Mouse (Mus musculus): ENCODE data around the gene Dnajb2.
A peak's percentile ranks its signal among the peaks of the same experiment; 100 is the strongest.

Gene Dnajb2

DNA sequence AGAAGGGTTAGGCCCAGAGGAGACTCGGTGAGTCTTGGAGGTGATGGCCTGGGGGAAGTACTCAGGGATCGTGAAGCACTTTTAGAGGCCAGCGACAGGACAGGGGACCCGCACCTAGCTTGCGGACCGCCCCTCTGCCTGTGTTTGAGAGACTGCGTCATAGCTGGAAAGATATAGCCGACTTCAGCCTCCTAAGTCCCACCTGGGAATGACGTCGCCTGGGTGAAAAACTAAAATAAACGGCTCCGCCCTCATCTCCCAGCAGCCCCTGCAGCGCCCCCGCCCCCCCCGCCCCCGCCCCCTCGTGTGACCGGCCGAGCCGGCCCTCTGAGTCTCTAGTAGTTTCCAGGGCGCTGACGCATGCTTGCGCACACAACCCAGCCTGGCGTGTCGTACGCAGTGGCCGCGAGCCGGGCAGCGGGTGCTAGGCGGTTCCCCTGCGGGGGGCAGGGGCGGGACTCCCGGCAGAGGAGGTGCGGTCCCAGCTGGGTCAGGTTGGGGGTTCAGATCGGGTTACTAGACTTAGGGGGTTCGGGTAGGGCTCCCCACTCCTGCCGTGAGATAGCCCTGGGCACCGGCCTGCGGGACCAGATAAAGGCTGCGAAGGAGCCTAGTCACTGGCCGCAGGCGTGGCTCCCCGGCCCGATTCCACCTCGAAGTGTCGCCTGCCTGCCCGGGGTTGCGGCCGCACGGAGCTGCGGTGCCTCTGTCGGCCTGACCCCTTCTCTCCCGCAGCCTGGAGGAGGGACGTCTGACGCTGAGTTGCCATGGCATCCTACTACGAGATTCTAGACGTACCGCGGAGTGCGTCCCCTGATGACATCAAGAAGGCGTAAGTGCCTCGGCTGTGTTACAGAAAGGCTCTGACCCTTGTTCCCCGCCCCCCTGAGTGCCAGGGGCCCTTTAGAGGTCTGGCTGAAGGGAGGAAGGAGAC, at the start of gene Dnajb2:
TSS of gene Dnajb2 (plus strand) at position 290 of the 934 bp plus-strand sequence.
- DNase-seq (ENCODE audit: low read depth, low spot score): peak; percentile 96

DNA sequence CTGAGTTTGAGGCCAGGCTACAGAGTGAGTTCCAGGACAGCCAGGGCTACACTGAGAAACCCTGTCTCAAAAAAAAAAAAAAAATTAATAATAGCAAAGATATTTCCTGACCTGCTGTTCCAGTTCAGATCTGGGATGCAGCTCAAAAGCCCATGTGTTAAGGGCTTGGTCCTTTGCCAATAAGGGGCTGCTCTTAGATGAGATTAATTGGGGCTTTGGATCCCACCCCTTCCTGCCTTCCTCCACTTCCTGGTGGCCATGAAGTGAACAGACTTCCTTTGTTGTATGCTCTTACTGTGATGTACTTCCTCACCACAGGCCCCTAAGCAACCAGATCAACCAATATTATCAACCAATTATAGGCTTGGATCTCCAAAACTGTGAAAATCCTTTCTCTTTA, 49.1 kb upstream of the Dnajb2 start:
- DNase-seq (ENCODE audit: low read depth, low spot score): no peak

DNA sequence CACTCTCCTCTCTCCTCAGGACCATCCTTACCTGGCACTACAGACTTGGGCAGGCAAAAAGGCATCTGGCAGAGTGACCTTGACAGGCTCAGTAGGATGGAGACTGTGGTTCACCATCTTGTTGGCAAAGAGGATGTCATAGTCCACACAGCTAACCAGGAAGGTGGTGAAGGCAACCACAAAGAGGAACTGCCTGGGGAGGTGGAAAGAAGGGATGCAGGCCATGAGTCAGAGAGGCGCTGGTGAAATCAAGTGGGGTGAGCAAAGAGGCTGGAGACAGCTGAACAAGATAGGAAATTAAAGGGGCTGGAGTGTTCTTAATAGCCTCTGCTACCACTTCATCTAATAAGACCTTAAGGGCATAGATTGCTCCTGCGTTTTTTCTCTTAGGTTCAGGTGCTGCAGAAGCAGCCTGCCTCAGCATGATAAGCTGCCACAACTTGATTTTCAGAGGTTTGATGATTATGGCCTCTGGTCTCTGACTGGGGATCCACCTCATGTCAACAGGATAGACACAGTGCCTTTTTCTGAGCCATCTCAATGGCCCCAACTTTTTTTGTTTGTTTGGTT, 48.2 kb upstream of the Dnajb2 start:
- DNase-seq (ENCODE audit: low read depth, low spot score): no peak

DNA sequence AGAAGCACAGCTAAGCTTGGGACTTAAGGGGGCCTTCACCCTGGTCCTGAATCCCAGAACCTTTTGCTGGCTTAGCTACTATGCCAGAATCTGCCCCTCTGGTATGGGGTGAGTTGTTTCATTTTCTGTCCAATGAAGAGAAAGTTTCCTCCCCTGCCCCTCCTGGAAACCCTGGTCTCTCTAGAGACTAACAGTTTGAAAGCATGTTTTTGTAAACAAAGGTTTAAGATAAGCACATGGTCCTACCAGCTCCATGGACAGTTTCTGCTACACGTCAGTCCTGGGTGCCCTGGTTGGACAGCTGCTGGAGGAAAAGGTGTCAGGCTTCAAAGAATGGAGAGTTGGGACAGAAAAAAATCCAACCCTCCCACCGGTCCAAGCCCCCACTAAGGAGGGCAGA, 45.6 kb upstream of the Dnajb2 start:
- DNase-seq (ENCODE audit: low read depth, low spot score): no peak

DNA sequence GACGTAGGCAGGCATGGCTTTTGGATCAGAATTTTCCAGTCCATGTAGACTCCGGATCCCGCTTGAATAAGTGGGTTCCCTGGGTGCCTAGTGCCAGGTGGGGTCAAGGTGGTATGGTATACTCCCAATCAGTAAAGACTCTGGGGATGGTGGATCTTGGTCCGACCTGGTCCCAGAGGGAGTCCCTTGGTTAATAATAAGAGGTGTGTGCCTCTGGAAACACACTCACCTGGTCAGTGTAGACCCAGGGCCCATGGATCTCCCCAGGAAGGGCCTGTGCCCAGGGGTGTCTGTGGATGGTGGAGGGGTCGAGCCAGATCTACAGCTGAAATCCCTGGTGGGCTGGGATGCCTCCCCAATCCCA, 45.0 kb upstream of the Dnajb2 start:
- DNase-seq (ENCODE audit: low read depth, low spot score): no peak

DNA sequence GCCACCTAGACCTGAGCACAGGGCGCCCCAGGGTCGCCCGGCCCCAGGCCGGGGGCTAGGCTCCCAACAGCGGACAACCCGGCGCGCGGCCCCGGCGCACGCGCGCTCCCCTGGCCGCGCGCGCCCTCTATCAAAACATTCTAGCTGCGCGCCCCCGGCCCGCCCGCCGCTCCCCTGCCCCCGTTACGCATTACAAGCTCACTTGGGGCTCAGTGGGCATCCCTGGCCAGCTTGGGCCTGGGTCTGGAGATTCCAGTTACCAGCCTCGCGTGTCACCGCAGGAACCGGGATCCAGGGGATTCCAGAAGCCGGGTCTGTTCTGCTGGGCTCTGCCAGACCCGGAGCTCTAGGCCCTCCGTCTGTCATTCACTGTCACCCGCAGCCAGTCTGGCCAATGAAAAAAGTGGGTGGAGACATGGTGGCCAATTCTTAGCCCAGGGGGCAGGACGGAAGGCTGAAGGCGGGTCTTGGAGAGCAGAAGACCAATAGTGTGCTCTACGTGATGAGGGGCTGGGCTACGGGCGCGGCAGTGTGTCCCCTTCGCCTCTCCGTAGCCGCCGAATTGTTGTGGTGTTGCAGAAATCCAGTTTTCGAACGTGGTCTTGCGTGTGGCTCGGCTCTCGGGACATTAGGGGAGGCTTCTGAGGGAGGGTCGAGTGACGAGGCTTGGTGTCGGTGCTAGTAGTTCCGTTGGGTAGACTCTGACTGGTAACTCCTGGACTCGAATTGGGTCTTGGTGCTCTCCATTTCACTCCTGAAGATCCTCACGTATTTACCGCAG, 44.4 kb upstream of the Dnajb2 start, which contains the start of the genes Ankzf1 and Atg9a:
TSS of gene Ankzf1 (plus strand) at position 530 of the 781 bp plus-strand sequence.
TSS of gene Atg9a (minus strand) at position 575 of the 781 bp plus-strand sequence.
- peak; percentile 100 for DNase-seq (ENCODE audit: low read depth, low spot score)

DNA sequence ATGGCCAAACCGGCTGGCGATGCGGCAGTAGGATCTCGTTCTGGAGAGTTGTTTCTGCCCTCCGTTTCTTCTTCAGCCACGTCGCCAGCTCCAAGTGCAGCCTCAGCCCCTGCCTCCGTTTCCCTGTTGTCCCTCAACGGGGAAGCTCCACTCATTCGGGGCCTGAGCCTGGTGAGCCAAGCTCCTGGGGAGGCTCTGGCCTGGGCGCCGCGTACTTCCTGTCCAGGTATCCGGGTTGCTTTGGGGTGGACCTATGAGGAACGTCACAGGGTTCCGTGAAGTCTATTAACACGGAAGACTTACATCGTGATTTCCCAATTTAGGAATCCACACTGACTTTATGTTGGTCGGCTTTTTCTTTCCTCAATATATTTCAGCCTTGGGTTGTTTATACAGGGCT, 43.8 kb upstream of the Dnajb2 start:
- DNase-seq (ENCODE audit: low read depth, low spot score): peak; percentile 80

DNA sequence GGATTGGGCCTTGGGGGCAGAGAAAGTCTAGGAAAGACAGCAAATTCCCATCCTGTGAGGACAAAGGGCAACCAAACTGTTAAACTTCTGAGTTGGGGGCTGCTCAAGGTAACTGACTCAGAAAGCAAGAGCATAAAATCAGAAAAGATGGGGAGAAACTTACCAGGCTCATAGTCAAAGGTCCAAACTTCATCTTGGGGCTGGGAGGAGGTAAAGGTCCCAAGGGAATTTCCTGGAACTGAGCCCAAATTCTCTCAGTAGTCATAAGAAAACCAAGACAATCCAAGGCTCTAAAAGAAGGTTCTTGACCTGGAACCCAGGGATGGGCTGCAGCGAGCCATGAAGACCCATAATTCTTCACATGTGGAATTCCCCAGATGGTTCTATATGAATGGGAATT, 35.0 kb upstream of the Dnajb2 start:
- DNase-seq (ENCODE audit: low read depth, low spot score): no peak

DNA sequence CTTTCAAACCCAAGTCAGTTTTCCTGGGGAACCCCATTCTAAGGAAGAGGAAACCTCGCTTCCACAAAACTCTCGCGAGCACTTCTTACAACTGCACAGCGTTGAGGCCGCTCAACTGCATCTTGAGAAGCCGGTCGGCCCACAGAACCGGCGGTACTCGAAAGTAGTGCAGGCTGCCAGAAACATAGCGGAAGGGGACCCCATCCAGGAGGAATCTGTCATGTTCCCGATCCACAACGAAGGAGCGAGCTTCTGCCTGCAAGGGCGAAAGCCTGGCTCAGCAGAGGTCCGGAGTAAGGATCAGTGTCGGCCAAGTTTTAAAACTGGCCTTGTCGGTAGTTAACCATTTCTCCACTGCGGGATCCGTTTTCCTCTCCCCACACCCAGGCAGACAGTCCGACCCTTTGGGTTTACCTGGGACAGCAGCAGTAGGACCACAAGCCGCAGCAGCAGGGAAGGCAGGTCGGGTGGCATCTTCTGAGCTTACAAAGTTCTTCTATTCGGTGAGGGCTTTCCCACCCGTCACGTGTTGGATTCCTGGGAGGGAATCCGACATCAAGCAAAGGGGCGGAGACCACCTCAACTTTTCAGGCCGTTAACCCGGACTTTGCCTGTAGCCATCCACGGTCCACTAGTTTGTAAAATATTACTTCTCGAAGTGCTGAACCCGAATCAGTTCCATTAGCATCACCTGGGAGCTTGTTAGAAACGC, 27.1 kb upstream of the Dnajb2 start:
- no peak for DNase-seq (ENCODE audit: low read depth, low spot score)

DNA sequence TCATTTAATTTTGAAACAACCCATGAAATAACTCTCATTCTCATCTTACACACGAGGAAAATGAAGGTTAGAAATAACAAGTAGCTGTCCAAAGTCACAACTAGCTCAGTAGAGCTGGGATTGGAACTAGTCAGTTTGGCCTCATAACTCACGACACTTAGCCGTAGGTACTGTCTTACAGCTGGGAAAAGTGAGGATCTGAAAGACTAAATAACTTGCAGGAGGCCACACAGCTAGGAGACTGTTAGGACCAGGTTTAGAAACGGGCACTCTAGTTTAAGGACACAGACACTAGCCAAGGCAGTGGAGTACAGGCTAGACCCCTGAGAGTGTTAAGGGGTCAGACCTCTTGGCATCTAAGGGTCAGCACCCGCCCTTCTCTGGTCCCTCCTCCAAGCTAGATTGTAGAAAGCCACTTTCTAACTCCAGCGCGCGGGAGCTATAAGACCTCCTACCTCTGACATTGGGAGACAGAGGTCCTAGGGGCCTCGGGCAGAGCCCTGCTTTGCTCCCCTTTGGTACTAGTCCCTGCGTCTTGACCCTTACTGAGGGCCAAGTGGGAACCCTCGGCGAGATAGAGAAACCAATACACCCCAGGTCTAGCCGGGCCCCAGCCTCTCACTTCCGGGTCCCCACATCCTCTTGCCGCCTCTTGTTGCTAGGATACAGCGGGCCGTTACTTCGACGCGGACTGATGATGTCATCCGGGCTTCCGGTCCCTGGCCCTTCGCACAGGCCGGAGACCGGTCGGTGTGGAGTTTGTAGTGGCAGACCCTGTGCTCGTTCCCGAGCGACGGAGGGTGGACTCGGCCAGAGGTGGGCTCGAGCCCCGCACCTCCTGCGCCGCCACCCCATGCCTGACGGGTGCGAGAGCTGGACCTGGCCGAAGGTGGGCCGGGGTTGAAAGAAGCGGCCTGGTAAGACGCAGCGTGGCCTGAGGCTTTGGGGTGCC, 25.8 kb upstream of the Dnajb2 start, which contains the start of the genes Glb1l and Stk16:
TSS of gene Glb1l (minus strand) at position 678 of the 952 bp plus-strand sequence.
TSS of gene Stk16 (plus strand) at position 703 of the 952 bp plus-strand sequence.
- DNase-seq (ENCODE audit: low read depth, low spot score): peak; percentile 99

DNA sequence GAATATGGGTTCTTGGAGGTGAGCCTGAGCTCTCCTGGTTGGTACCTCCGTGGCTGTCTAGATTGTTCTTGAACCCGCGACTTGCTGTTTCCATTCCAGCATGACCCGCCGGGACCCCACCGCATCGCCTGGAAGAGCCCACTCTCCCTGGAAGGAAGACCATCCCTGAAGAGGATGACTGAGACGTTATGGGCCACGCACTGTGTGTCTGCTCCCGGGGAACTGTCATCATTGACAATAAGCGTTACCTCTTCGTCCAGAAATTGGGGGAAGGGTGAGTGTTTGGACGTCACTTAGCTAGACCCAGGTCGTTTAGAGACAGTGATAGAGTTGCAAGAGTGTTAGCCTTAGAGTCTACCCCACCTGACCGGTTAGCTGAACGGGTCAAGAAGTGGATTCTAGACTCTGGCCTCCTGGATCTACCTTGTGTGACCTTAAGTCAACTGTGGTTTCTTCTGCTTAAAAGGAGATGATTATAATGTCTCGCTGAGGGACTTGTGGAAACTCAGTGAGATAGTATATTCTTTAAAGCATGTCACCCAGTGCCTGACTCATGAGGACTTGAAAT, 25.0 kb upstream of the Dnajb2 start:
- no peak for DNase-seq (ENCODE audit: low read depth, low spot score)

DNA sequence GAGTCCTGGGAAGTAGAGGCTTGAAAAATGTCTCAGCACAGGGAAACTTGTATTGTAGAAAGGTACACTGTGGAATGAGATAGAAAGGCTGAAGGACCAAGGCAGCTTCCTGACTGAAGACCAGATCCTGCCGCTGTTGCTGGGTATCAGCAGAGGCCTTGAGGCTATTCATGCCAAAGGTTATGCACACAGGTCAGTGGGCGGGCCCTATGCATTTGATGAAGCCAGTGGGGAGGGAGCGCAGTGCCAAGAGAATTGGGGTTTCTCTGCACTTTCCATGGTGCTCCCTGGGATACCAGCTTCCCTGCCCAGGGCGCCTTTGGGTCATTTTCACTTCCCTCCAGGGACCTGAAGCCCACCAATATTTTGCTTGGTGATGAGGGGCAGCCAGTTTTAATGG, 23.7 kb upstream of the Dnajb2 start:
- no peak for DNase-seq (ENCODE audit: low read depth, low spot score)

DNA sequence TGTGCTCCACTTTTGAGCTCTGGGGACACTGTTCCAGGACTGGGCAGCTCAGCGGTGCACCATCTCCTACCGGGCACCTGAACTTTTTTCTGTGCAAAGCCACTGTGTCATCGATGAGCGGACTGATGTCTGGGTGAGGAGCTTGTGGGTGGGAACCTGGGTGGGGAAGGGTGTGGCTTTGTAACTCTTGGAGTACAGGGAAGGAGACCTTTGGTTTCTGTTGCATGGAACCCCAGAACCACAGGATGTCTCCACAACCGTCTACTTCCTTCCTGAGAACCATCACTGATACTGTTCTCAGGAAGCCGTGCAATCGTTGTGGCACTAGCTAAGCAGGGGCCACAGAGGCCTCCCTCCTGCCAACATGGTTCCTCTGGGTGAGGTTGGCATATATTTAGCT, 23.1 kb upstream of the Dnajb2 start:
- DNase-seq (ENCODE audit: low read depth, low spot score): no peak

DNA sequence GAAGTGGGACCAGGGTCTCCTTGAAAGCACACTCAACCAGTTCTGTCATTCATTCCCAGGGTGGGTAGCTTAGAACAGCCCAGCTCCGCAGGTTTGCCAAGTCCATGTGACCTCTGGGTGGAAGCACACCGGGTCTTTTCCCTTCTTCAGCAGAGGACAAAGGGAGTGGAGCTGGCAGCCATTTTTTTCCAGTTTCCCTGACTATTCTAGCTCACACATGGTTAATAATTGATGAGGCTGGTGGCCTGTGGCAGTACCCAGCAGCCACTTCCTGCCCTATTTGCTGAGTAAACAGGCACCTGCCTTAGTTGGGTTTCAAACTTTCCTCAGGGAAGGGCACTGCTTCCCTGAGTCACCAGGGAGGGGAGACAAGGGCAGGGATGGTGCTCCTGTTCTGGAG, 21.8 kb upstream of the Dnajb2 start:
- no peak for DNase-seq (ENCODE audit: low read depth, low spot score)

DNA sequence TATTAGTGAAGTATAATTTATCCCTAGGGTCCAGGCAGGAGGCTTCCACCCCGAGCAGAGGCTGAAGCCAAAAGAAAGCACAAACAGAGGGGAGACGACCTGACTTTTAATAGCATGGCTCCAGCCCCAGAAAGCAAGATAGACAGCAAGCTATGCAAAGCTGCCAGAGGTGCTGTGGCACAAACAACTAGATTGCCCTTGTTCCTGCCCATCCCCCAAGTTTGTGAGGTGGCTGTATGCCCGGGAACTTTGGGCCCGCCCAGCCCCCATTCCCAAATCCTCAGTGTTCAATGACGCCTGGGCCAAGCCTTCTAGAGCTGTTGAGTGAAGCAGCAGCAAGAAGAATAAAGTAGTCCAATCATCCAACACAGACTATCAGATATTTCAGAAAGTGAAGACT, 21.3 kb upstream of the Dnajb2 start:
- DNase-seq (ENCODE audit: low read depth, low spot score): peak; percentile 24

DNA sequence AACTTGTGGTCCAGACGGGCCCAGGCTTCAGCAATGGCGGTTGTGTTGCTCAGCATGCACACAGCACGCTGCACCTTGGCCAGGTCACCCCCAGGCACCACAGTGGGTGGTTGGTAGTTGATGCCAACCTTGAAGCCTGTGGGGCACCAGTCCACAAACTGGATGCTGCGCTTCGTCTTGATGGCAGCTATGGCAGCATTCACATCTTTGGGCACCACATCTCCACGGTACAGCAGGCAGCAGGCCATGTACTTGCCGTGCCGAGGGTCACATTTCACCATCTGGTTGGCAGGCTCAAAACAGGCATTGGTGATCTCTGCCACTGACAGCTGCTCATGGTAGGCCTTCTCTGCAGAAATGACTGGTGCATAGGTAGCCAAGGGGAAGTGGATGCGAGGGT, 20.4 kb upstream of the Dnajb2 start:
- no peak for DNase-seq (ENCODE audit: low read depth, low spot score)

DNA sequence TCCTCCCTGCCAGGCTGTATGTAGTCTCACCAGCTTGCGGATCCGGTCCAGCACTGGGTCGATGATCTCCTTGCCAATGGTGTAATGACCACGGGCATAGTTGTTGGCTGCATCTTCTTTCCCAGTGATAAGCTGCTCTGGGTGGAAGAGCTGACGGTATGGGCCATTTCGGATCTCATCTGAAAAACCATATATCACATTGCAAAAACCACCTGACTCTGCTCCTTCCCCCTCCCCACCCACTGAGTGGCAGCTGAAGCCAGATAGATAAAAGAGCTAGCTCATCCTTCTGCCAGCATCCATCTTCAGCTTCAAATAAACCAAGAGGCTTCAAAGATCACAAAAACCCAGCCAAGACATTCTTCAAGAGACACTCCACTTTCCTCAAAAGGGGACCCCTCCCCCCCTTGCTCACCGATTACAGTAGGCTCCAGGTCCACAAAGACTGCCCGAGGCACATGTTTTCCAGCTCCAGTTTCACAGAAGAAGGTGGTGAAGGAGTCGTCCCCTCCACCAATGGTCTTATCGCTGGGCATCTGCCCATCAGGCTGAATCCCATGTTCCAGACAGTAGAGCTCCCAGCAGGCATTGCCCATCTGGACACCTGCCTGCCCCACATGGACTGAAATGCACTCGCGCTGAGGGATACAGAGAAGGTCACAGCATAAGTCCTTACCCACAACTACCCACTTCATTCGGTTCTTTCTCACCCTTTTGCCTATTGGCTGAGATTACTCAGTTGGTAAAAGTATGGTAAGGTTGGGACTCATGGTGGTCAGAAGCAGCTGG, 19.2 kb upstream of the Dnajb2 start:
- DNase-seq (ENCODE audit: low read depth, low spot score): peak; percentile 64

DNA sequence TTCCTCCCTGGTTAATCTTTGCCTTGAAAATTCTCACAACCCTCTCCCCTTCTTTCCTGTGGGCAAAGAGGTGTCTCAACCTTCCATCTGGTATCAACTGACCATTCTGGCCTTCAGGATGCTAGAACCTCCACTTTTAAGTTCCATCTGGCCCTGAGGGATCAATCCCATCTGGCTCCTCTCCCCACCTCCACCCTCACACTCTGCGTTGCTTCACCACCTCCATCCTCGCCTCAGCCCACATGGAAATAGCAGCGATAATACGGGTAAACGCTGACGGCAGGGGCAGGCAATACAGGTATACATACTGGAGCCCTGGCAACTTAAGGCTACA, 18.3 kb upstream of the Dnajb2 start:
- peak; percentile 87 for DNase-seq (ENCODE audit: low read depth, low spot score)

Measured in brain, adult 2 months (tissue).